Mouse (Mus musculus) testis, postnatal 10 days (tissue): ENCODE data around the gene Lrrc29.
A peak's percentile ranks its signal among the peaks of the same experiment; 100 is the strongest.

ENCODE experiments used
- DNase-seq: peaks from one replicate; pipeline ENCODE4 v3.0.0; 2021; ENCODE audit warnings: low spot score

Gene Lrrc29

GRCm38 (mm10) chr8:105264024-105264982 is 61.8 kb downstream of the Lrrc29 start, which contains the start of the genes Tradd and Fbxl8:
Gene Tradd (minus strand): TSS chr8:105264609.
Gene Fbxl8 (plus strand): TSS chr8:105264648.
- DNase-seq: peak; percentile 74

- DNase-seq: peak; percentile 30
These were observed 62.7 kb downstream of the Lrrc29 start for GRCm38 (mm10) chr8:105263244-105263912.
